Mouse (Mus musculus) spleen, adult 2 months (tissue): Measurements from ENCODE around the gene 1810055G02Rik. TPM values are rescaled to one million over a fixed set of nuclear protein-coding genes. Genes with fewer than 3 reads are reported as not detected.

Source experiments
- DNase-seq, 2 experiments: peaks; one replicate each; pipeline versions ENCODE4 v3.0.0 to v3.0.0-alpha.2; 2012 to 2021; ENCODE audit warnings: low spot score in 2 of 2, low read depth in 1 of 2
- H3K27ac ChIP-seq: fragments of 200-500 bp; 2 replicates; pipeline ENCODE4 v1.5.1; 2012; ENCODE audit warnings: low read length, inconsistent platforms; ENCODE audit not compliant: insufficient read depth
- H3K27me3 ChIP-seq: fragments of 200-500 bp; 2 replicates; pipeline ENCODE4 v1.6.1; 2012; ENCODE audit warnings: mild to moderate bottlenecking, moderate library complexity, low read length, inconsistent platforms; ENCODE audit not compliant: control insufficient read depth, insufficient read depth
- H3K36me3 ChIP-seq: fragments of 200-500 bp; 2 replicates; pipeline ENCODE4 v1.6.1; 2012; ENCODE audit warnings: mild to moderate bottlenecking, low read length, inconsistent platforms; ENCODE audit not compliant: control insufficient read depth, insufficient read depth
- H3K4me1 ChIP-seq: fragments of 200-500 bp; 2 replicates; pipeline ENCODE4 v1.6.1; 2011; ENCODE audit warnings: inconsistent platforms; ENCODE audit not compliant: control insufficient read depth, insufficient read depth, insufficient read length
- H3K4me3 ChIP-seq: fragments of 200-500 bp; 2 replicates; pipeline ENCODE4 v1.5.1; 2011; ENCODE audit warnings: mild to moderate bottlenecking, inconsistent platforms; ENCODE audit not compliant: insufficient read depth, insufficient read length; ENCODE audit errors: extremely low read depth
- CTCF ChIP-seq: fragments of 200-500 bp; IDR thresholded peaks from 2 replicates; pipeline ENCODE4 v1.5.1; 2011; ENCODE audit warnings: mild to moderate bottlenecking, inconsistent platforms; ENCODE audit not compliant: insufficient read depth, insufficient read length, insufficient replicate concordance; ENCODE audit errors: extremely low read depth
- POLR2A ChIP-seq: fragments of 200-500 bp; IDR thresholded peaks from 2 replicates; pipeline ENCODE4 v1.6.1; 2011; ENCODE audit warnings: low read depth, low read length, inconsistent platforms
- WGBS: fragments of 180-500 bp; shearing (Covaris S2); methylation state at CpG from one replicate; pipeline ENCODE4 v1.1.7; 2018; 5-methylcytosine and 5-hydroxymethylcytosine counted together
- polyA plus RNA-seq: library from polyadenylated mRNA; depleted of rRNA; stranded (reverse); fragments of >200 nt; gene quantifications from 2 replicates; pipeline ENCODE4 v1.2.3, GENCODE M21; 2012

1810055G02Rik gene
- polyA plus RNA-seq, 1 experiment: 6.7 TPM

- DNase-seq: no peak
- TF ChIP-seq POLR2A (no peak), CTCF (no peak)
- Histone ChIP-seq H3K27ac (no peak overlapping the region), H3K27me3 (no peaks in the 10 kb centered on the region), H3K4me1 (no peaks in the 10 kb centered on the region), H3K4me3 (no peak overlapping the region), H3K36me3 (no peaks in the 10 kb centered on the region)
- 80% methylated on average over 4 of the region's 4 CpGs for WGBS
Measured at GRCm38 (mm10) chr19:3695471-3695870, 12.6 kb upstream of the 1810055G02Rik start.

DNA sequence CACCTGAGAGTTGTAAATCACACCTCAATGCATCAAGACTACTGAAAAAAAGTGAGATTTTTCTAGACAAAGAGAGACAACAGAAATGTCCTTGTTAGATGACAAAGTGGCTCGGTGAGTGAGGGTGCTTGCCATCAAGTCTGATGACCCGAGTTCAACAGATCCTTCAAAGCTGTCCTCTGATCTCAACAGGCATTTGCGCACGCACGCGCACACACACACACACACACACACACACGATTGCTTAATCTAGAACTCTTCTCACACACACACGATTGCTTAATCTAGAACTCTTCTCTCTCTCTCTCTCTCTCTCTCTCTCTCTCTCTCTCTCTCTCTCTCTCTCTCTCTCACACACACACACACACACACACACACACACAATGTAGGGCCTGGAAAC lies 12.1 kb upstream of the 1810055G02Rik start:
- Histone ChIP-seq H3K4me1 (no peaks in the 10 kb centered on the region), H3K27me3 (no peaks in the 10 kb centered on the region), H3K4me3 (no peak overlapping the region), H3K36me3 (no peaks in the 10 kb centered on the region), H3K27ac (no peak overlapping the region)
- TF ChIP-seq POLR2A: no peak
- no peak for TF ChIP-seq CTCF
- 80% methylated on average over 8 of the region's 8 CpGs for WGBS
- no peak for DNase-seq

DNA sequence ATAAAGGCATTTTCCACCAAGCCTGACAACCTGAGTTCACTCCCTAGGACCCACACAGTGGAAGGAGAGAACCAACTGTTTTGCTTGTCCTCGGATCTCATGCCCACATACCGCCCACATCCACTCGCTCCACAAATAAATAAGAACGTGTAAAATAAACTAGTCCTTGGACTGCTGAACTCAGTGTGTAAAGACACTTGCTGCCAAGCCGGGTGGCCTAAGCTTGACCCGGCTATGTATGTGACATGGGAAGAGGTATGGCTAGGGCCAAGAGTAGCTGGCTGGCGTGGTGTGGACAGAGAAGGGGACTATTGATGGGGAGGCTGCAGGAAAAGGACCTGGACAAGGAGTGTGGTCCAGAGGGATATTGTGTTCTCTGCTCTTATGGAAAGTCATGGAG lies 10.1 kb upstream of the 1810055G02Rik start:
- TF ChIP-seq POLR2A (no peak), CTCF (no peak)
- Histone ChIP-seq H3K4me3 (no peak overlapping the region), H3K4me1 (no peaks in the 10 kb centered on the region), H3K27ac (no peak overlapping the region), H3K27me3 (no peaks in the 10 kb centered on the region), H3K36me3 (no peaks in the 10 kb centered on the region)
- DNase-seq: no peak
- 91% methylated on average over 7 of the region's 7 CpGs for WGBS

GRCm38 (mm10) chr19:3699508-3700438 lies 8.3 kb upstream of the 1810055G02Rik start:
- TF ChIP-seq POLR2A: no peak
- peak; percentile 84; the same call in 1 of the 2 replicates for TF ChIP-seq CTCF
- Histone ChIP-seq H3K4me1 (no peaks in the 10 kb centered on the region), H3K27me3 (no peaks in the 10 kb centered on the region), H3K27ac (no peak overlapping the region), H3K36me3 (no peaks in the 10 kb centered on the region), H3K4me3 (no peak overlapping the region)
- 33% methylated on average over 6 of the region's 6 CpGs for WGBS
- peak; percentile 42 to 70 for DNase-seq

GRCm38 (mm10) chr19:3702460-3702859 lies 5.6 kb upstream of the 1810055G02Rik start:
- Histone ChIP-seq H3K27ac (no peak overlapping the region), H3K4me3 (no peak overlapping the region), H3K36me3 (no peaks in the 10 kb centered on the region), H3K4me1 (0 out of 2 replicates have a peak, but pooled peaks cover 2% of the 10 kb centered on the region), H3K27me3 (no peaks in the 10 kb centered on the region)
- no peak for TF ChIP-seq CTCF
- TF ChIP-seq POLR2A: no peak
- WGBS: 83% methylated on average over 4 of the region's 4 CpGs
- no peak for DNase-seq

DNA sequence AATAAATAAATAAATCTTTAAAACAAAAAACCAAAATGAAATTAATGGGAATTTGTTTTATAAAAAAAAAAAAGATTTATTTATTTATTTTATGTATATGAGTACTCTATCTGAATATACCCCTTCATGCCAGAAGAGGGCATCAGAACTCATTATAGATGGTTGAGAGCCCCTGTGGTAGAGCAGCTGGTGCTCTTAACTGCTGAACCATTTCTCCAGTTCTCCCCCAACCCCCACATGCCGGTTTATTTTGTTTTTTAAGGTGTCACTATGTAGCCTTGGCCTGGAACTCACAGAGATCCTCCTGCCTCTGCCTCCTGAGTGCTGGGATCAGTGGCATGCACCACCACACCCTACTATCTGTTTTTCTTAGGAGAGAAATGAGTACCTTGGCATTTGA lies 1.8 kb upstream of the 1810055G02Rik start:
- Histone ChIP-seq H3K36me3 (no peaks in the 10 kb centered on the region), H3K4me3 (no peak overlapping the region), H3K4me1 (peaks cover 8% of the 10 kb centered on the region; the same call in 1 of the 2 replicates), H3K27me3 (no peaks in the 10 kb centered on the region), H3K27ac (no peak overlapping the region)
- DNase-seq: peak in 1 of 2 experiments; percentile 32
- WGBS: 16% methylated on average over 1 of the region's 1 CpGs
- TF ChIP-seq POLR2A (no peak), CTCF (no peak)

DNA sequence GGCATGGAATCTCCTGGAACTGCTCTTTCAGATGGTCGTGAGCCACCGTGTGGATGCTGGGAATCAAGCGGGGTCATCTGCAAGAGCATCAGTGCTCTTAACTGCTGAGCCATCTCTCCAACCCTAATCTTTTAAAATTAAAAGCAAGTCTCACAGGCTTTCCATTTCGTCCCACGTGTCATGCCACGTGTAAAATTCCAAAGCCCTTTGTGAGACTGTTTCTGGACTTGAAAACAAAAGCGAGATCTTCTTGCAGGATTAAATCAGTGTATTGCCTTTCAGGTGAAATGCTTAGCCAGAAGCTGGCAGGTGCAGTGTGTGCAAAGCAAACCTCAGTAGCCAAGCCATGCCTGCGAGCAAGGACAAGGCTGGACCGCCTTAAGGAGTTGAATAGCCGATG lies 540 bp upstream of the 1810055G02Rik start:
- Histone ChIP-seq H3K27me3 (no peaks in the 10 kb centered on the region), H3K27ac (peak overlapping the region; percentile 35; the same call in 1 of the 2 replicates), H3K4me1 (peaks cover 8% of the 10 kb centered on the region; the same call in 1 of the 2 replicates), H3K36me3 (no peaks in the 10 kb centered on the region), H3K4me3 (peak overlapping the region; percentile 80; the same call in 1 of the 2 replicates)
- 41% methylated on average over 10 of the region's 10 CpGs for WGBS
- no peak for DNase-seq
- no peak for TF ChIP-seq CTCF
- no peak for TF ChIP-seq POLR2A
